Mouse (Mus musculus) heart, embryonic 10.5 days (tissue): ENCODE results near the gene Acsm1. TPM values are rescaled to one million over a fixed set of nuclear protein-coding genes. Genes with fewer than 3 reads are reported as not detected.
"Not testable (repeated sequence)": the region's sequence is repeated elsewhere in the genome, so short reads cannot be mapped to it uniquely, and the experiment has no call there.

Source experiments
- DNase-seq: peaks from one replicate; pipeline ENCODE4 v3.0.0-alpha.2; 2017; ENCODE audit warnings: low spot score
- H3K27ac ChIP-seq: fragments of 300-500 bp; sonication (generic); 2 replicates; pipeline ENCODE4 v1.5.1; 2016; ENCODE audit warnings: mild to moderate bottlenecking
- H3K27me3 ChIP-seq: fragments of 300-500 bp; sonication (generic); 2 replicates; pipeline ENCODE4 v1.6.1; 2016; ENCODE audit warnings: mild to moderate bottlenecking; ENCODE audit not compliant: poor library complexity, insufficient read depth, severe bottlenecking
- H3K36me3 ChIP-seq: fragments of 300-500 bp; sonication (generic); 2 replicates; pipeline ENCODE4 v1.6.1; 2016; ENCODE audit warnings: mild to moderate bottlenecking, moderate library complexity
- H3K4me1 ChIP-seq: fragments of 300-500 bp; sonication (generic); 2 replicates; pipeline ENCODE4 v1.6.1; 2016; ENCODE audit warnings: mild to moderate bottlenecking
- H3K4me3 ChIP-seq: fragments of 300-500 bp; sonication (generic); 2 replicates; pipeline ENCODE4 v1.5.1; 2016; ENCODE audit warnings: mild to moderate bottlenecking, moderate library complexity
- H3K9me3 ChIP-seq: fragments of 300-500 bp; sonication (generic); 2 replicates; pipeline ENCODE4 v1.6.1; 2016; ENCODE audit warnings: mild to moderate bottlenecking, moderate library complexity
- WGBS: fragments of 180-500 bp; shearing (Covaris S2); methylation state at CpG from one replicate; pipeline ENCODE4 v1.1.7; 2016; 5-methylcytosine and 5-hydroxymethylcytosine counted together
- polyA plus RNA-seq: library from polyadenylated mRNA; unstranded; fragments of >200 nt; fragmentation: Nextera tagmentation; extraction: Ambion mirVana; gene quantifications from 2 replicates; pipeline ENCODE4 v1.2.1, GENCODE M21; 2016

Gene Acsm1
- not detected in 2 replicates for polyA plus RNA-seq

DNA sequence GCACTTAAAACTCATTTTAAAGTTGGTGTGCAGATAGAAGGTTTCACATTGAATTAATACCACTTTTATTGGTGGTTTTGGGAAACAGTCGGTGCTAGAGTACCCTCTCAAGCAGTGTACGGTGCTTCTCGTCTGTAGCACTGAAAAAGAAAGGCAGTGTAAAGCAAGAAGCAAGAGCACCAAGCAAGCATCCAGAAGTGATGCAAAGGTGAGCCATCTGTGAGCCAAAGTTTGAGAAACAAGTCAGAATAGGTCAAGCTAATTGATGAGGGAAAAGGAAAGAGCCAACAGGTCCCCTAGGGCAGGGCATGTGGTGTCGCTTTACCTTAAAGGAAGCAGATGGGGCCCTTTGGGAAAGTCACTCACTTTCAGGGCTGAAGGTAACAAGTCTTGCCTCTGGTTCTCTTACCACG, at the start of gene Acsm1:
Gene Acsm1 (plus strand): TSS at position 363 of the 413 bp plus-strand sequence.
- Histone ChIP-seq H3K27me3 (no peaks in the 10 kb centered on the region), H3K36me3 (no peaks in the 10 kb centered on the region), H3K4me1 (no peaks in the 10 kb centered on the region), H3K27ac (no peak within 1 kb of the TSS), H3K4me3 (no peak within 1 kb of the TSS), H3K9me3 (no peaks in the 10 kb centered on the region)
- no peak for DNase-seq
- WGBS: 79% methylated on average over 5 of the region's 5 CpGs

DNA sequence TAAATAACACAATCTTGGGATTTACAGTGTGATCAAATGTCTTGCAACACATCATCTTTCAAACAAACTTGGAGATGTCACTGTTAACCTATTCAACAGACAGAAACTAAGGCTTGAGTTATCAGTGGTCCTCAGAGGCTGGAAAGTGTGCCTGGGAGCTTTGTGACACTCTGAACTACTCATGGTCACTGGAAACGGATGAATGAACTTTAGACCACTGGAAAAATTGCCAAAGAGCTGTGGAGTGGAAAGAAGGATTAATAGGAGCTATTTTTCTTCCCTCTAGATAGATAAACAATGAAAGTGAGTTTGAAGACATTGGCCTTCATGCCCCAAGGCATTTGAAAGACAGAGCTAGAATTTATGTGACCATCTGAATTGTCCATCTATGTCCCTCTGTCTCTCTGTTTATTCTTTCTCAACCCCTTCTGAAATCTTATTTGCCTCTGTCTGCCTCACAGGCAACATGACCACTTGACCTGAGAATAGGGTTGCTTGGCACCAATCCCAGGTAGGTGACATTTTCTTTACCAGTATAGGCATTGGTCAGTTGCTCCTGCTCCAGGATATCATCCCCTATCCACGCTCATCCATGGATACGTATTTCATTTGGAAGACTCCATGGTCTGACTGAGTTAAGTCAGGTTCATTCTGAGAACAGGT, 46.9 kb upstream of the Acsm1 start:
- Histone ChIP-seq H3K27ac (no peak overlapping the region), H3K9me3 (no peaks in the 10 kb centered on the region), H3K4me1 (no peaks in the 10 kb centered on the region), H3K4me3 (no peak overlapping the region), H3K27me3 (no peaks in the 10 kb centered on the region), H3K36me3 (no peaks in the 10 kb centered on the region)
- no peak for DNase-seq
- 79% methylated on average over 3 of the region's 3 CpGs for WGBS

DNA sequence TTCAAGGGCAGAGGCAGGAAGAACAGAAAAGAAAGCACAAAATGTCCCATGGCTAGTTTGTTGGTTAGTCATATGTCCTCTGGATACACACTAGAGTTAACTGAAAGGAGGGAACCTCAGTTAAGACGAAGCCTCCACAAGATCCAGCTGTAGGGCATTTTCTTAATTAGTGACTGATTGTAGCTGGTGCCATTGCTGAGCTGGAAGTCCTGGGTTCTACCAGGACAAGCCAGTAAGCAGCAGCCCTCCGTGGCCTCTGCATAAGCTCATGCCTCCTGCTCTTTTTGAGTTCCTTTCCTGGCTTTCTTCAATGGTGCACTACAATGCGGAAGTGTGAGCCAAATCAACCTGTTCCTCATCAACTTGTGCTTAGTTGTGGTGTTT, 46.4 kb upstream of the Acsm1 start:
- Histone ChIP-seq H3K27me3 (no peaks in the 10 kb centered on the region), H3K36me3 (no peaks in the 10 kb centered on the region), H3K9me3 (no peaks in the 10 kb centered on the region), H3K4me3 (no peak overlapping the region), H3K27ac (no peak overlapping the region), H3K4me1 (no peaks in the 10 kb centered on the region)
- 77% methylated on average over 3 of the region's 3 CpGs for WGBS
- DNase-seq: no peak

DNA sequence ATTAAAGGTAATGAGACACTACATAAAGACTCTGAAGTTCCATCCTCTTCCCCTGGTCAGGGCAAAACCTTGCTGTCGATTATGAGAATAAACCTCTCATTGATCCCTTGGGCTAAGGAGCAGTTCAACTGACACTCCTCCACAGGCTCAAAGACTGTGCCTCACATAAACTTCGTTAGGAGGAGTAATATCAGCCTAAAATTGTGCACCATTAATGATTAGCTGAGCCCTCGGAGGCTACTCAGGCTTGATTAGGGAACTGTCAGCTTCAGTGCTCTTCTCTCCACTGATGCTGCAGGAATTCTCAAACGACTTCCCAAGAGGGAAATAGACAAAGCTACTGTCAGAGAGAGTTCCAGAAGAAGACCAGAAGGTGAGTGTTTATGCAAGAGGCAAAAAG, 45.4 kb upstream of the Acsm1 start:
- Histone ChIP-seq H3K4me3 (no peak overlapping the region), H3K27me3 (no peaks in the 10 kb centered on the region), H3K9me3 (no peaks in the 10 kb centered on the region), H3K36me3 (no peaks in the 10 kb centered on the region), H3K27ac (no peak overlapping the region), H3K4me1 (no peaks in the 10 kb centered on the region)
- 47% methylated on average over 4 of the region's 4 CpGs for WGBS
- DNase-seq: no peak

DNA sequence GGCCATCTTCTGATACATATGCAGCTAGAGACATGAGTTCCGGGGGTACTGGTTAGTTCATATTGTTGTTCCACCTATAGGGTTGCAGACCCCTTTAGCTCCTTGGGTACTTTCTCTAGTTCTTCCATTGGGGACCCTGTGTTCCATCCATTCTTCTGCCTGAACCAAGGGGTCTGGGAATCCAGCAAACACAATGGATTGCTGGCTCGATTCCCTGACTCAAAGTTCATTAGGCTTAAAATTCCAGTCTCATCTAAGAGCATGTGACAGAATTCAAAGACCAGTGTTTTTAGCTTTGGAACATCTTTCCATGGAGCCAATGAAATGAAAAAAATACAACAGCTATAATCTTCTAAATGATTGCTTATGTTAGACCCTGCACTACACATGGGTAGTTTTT, 44.4 kb upstream of the Acsm1 start:
- H3K4me1 ChIP-seq, DNase-seq, H3K36me3 ChIP-seq, H3K27me3 ChIP-seq, H3K27ac ChIP-seq, H3K4me3 ChIP-seq, H3K9me3 ChIP-seq: not testable (repeated sequence)
- 75% methylated on average over 2 of the region's 2 CpGs for WGBS

DNA sequence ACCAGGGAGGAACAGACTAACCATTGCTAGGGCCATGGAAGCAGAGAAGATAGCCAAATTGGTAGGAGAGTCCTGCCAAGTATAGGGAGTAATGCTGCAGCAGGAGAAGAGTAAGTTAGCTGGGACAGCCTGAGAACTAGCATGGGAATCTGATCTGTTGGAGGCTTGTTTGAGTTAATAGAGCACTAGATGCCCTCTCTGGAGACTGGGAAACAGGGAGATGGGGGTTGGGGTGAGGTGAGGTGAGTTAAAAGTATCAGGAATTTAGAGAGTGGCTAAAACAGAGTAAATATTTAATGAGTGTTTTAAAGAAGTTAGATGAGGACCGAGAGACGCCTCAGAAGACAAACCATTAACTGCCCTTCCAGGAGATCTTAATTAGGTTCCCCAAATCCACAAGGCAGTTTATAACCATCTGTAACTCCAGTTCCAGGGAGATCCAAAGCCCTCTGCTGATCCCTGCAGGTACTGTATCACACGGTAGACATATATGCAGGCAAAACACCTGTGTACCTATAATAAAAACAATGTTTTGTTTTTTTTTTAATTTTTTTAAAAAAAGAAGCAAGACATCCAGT, 12.2 kb upstream of the Acsm1 start:
- Histone ChIP-seq H3K9me3 (no peaks in the 10 kb centered on the region), H3K27me3 (no peaks in the 10 kb centered on the region), H3K4me3 (no peak overlapping the region), H3K36me3 (no peaks in the 10 kb centered on the region), H3K27ac (no peak overlapping the region), H3K4me1 (no peaks in the 10 kb centered on the region)
- DNase-seq: no peak
- 78% methylated on average over 3 of the region's 3 CpGs for WGBS

DNA sequence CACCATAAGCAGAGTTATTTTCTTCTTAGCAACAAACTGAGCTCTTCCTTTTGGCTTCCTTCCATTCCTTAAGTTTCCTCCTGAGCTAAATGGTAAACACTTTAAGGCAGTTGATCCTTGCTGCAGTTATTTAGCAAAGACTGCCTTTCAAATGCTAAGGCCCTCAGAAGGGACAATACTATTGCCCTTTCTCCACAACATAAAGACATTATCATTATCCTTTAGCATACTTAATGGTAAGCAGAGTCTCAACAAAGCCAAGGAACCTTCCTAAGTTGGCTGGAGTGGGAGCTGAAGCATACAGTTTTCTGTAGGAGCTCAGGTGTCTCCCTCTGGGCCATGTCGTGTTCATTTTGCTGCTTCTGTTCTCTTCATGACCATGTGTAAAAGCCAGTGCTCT, 11.5 kb upstream of the Acsm1 start:
- 28% methylated on average over 1 of the region's 1 CpGs for WGBS
- H3K36me3 ChIP-seq: no peaks in the 10 kb centered on the region
- no peaks in the 10 kb centered on the region for H3K4me1 ChIP-seq
- H3K27ac ChIP-seq: no peak overlapping the region
- no peaks in the 10 kb centered on the region for H3K9me3 ChIP-seq
- no peak overlapping the region for H3K4me3 ChIP-seq
- H3K27me3 ChIP-seq: no peaks in the 10 kb centered on the region
- DNase-seq: no peak

DNA sequence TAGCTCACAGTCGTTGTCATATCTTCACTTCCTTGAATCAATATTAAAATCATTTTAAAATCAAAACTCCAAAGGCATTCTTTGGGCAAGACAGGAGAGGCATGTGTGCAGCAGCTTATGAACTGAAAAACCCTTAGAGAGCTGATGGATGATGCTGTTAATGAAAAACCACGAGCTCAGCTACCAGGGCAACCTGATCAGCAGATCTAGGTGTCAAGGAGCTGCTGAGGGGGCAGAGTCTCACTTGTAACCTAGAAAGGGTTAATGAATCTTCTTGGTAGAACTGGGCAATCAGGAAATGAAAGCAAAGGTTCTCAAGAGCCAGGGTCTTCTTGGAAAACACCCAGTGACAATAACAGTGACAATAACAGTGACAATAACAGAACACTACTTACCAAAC, 10.3 kb upstream of the Acsm1 start:
- DNase-seq: no peak
- no peak overlapping the region for H3K27ac ChIP-seq
- 65% methylated on average over 2 of the region's 2 CpGs for WGBS
- H3K36me3 ChIP-seq: no peaks in the 10 kb centered on the region
- no peak overlapping the region for H3K4me3 ChIP-seq
- no peaks in the 10 kb centered on the region for H3K9me3 ChIP-seq
- H3K4me1 ChIP-seq: no peaks in the 10 kb centered on the region
- no peaks in the 10 kb centered on the region for H3K27me3 ChIP-seq

DNA sequence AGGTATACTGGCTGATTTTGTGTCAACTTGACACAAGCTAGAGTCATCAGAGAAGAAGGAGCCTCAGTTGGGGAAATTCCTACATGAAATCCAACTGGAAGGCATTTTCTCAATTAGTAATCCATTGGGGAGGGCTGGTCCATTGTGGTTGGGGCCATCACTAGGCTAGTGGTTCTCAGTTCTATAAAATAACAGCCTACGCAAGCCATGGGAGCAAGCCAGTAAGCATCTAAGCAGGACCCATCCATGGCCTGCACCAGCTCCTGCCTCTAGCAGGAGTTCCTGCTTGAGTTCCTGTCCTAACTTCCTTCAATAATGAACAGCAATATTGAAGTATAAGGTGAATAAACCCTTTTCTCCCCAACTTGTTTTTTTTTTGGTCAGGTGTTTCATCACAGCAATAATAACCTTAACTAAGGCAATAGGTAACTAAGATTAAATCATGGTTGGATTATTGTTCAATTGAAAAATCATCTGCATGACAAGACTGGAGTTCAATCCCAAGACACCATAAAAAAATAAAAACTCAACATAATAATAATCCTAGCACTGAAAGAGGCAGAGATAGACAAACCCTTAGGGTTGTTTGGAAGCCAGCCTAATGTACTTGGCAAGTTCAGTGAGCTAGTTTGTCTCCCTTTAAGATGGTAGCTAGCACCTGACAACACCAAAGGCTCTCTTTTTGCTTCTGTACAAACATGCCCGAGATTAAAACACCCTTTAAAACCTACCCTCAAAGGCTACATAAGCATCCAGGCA, 5.5 kb upstream of the Acsm1 start:
- no peaks in the 10 kb centered on the region for H3K4me1 ChIP-seq
- no peak overlapping the region for H3K27ac ChIP-seq
- no peak for DNase-seq
- H3K27me3 ChIP-seq: no peaks in the 10 kb centered on the region
- no peaks in the 10 kb centered on the region for H3K36me3 ChIP-seq
- 84% methylated on average over 2 of the region's 2 CpGs for WGBS
- H3K4me3 ChIP-seq: no peak overlapping the region
- no peaks in the 10 kb centered on the region for H3K9me3 ChIP-seq

DNA sequence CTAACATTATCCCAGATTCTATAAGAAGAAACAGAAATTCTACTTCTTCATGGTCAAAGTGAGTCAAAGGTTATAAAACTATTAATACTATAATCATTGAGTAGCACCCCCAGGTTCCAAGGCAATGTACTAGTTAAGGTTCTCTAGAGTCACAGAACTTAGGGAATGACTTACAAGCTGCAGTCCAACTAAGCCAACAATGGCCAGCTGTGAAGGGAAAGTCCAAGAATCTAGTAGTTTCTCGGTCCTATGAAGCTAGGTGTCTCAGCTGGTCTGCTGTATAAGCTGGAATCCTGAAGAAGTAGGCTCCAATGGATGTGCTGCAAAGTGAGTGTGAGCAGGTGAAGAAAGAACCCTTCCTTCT, 4.9 kb upstream of the Acsm1 start:
- H3K4me1 ChIP-seq: no peaks in the 10 kb centered on the region
- no peaks in the 10 kb centered on the region for H3K27me3 ChIP-seq
- H3K36me3 ChIP-seq: no peaks in the 10 kb centered on the region
- no peak overlapping the region for H3K27ac ChIP-seq
- H3K4me3 ChIP-seq: no peak overlapping the region
- WGBS: 70% methylated on average over 1 of the region's 1 CpGs
- DNase-seq: no peak
- no peaks in the 10 kb centered on the region for H3K9me3 ChIP-seq

DNA sequence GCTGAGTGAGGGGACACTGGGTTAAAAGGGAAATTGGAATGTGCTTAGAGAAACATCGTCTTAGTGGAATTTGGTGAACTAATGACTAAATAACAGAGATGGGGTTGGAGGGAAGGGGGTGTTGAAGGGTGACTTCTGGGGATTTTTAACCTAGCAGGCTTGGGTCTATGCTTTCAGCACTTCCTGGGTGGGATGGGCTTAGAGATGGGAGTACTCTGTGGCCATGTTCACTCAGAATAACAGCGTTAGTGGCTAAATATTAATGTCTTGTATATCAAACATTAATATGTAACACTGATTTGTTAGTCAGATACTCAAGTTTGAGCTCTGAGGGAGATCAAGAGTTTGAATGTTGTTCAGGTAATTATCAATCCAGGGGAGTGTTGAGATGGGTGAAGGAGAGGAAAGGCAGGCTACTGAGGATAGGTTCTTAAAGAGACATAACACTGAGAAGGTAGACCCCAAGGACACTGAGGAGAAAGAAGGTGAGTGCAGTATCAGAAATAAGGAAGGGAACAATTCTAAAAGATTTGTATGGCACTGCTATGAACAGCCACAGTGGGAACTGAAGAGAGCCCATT, 1.8 kb upstream of the Acsm1 start:
- Histone ChIP-seq H3K4me1 (no peaks in the 10 kb centered on the region), H3K27ac (no peak overlapping the region), H3K36me3 (no peaks in the 10 kb centered on the region), H3K27me3 (no peaks in the 10 kb centered on the region), H3K9me3 (no peaks in the 10 kb centered on the region), H3K4me3 (no peak overlapping the region)
- DNase-seq: no peak
- WGBS: 64% methylated on average over 2 of the region's 2 CpGs

DNA sequence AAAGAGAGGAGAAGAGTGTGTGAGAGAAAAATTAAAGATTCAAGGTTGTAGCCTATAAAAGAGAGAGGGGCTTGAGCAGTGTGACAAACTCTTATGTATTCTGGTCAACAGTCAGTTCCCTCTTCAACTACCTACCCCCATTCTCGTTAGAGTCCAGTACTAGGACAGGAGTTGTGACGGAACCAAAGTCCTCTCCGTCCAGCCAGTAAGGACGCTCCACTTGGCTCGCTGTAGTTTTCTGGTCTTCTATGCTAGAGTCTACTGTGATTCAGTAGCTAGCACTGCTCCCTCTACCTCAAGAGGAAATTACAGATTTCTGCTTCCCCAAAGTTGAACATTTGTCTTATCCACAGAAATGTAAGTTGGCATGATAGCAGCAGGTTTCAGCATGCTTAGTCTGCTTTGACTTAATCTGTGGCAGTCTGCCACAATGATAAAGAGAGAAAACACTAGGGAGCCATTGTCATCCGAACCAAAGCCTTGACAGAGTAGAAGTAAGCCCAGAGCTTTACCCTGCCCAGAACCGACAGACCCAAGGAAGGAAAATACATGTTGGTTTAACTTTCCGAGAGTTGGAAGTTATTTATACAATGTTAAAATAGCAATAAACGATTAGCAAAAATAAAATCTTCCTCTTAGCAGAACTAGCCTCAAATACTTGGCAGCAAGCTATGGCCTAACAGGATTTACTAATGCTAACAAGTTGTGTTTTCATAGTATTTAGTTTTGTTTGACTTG, 731 bp upstream of the Acsm1 start:
- no peak overlapping the region for H3K4me3 ChIP-seq
- H3K27me3 ChIP-seq: no peaks in the 10 kb centered on the region
- H3K9me3 ChIP-seq: no peaks in the 10 kb centered on the region
- H3K4me1 ChIP-seq: no peaks in the 10 kb centered on the region
- H3K27ac ChIP-seq: no peak overlapping the region
- no peak for DNase-seq
- no peaks in the 10 kb centered on the region for H3K36me3 ChIP-seq
- WGBS: 67% methylated on average over 9 of the region's 9 CpGs
